Mouse (Mus musculus) CD4-positive, CD25-positive, alpha-beta regulatory T cell, adult 4 months (primary cell): ENCODE data around the gene Gnaz. TPM values are rescaled to one million over a fixed set of nuclear protein-coding genes. Genes with fewer than 3 reads are reported as not detected.

ENCODE experiments used
- ATAC-seq: one replicate; pipeline ENCODE4 v1.8.0; 2017
- polyA plus RNA-seq, 2 experiments: library from polyadenylated mRNA; unstranded; fragments of 100-300 nt; shearing (Covaris generic); gene quantifications; one replicate each; pipeline ENCODE4 v1.2.1; 2017

The Gnaz gene
- polyA plus RNA-seq, 2 experiments from 2014 or later = not detected

DNA sequence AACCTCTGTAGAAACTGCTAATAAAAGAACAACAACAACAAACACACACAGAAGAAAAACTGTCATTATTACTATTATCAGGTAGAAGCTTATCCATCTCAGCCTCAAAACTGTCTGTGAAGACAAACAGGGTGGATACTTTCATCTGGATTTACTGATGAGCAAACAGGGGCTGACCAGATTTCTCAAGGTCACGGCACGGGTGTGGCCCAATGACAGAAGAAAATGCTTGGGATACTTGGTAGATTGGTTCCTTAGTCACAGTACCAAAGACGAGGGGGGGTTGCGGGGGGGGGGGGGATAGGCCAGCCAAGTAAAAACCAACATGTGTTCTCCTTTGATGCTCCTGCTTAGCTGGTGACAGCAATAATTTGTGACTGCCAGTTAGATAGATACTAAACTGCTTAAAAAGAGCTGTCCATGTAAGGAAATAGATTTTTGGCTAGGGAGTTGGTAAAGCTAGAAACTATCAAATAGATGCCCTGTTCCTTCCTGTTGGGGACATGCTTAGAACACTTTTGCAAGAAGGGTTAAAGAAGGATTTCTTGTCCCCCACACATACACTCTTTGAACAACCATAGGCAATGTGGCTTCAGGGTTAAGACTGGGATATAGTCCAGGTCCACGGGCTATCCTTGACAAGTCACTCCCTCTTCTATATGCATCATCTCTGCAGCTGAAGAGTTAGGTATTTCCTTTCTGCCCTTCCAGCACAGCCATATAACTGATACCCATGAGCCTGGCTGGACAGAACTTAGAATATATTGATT, 64.6 kb downstream of the Gnaz start:
- ATAC-seq = no peak

DNA sequence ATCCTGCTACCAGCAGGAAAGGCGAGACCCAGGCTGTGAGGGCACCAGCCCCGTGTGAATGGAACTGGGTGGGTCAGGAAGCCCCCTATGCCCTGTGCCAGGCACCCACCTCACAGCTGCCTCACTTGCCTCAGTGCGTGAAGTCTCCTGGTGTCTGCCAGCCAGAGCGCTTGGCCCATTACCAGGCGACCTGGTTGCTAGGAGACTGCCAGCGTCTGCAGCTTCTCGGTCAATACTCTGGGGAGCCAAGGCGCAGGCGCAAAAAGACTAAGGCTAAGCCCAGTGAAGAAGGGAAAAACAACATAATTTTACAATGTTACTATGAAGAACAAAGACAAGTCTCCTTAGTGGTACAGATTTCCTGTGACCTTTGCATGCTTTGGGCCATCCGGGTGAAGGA, 65.4 kb downstream of the Gnaz start, which contains the start of gene Rsph14:
Gene Rsph14, minus strand, starts transcription at position 192 of the 400 bp plus-strand sequence.
- no peak for ATAC-seq

DNA sequence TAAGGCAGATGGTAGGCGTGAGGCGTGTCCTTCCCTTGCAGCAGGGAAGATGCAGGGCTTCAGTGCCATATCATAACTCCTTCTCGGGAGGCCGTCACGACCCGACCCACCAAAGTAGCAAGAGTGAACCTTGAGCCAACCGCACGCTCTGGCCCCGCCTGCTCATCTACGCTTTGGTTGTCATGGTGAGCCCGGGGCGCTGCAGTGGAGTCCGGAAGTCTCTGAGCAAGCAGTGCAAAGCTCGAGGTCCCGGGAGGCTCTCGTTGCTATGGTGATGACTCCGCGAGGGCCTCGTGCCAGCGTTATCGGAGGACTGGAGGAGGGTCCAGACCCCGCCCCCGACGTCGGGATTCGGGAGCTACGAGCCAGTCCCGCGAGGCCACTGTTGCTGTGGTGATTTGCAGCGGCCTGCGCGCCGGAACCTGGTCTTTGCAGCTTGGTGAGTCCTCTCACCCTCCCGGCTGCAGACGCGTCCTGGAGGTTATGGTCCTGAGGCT, 70.0 kb downstream of the Gnaz start, which contains the start of gene Rab36:
Gene Rab36, plus strand, starts transcription at position 176 of the 497 bp plus-strand sequence.
- ATAC-seq = peak; percentile 99

DNA sequence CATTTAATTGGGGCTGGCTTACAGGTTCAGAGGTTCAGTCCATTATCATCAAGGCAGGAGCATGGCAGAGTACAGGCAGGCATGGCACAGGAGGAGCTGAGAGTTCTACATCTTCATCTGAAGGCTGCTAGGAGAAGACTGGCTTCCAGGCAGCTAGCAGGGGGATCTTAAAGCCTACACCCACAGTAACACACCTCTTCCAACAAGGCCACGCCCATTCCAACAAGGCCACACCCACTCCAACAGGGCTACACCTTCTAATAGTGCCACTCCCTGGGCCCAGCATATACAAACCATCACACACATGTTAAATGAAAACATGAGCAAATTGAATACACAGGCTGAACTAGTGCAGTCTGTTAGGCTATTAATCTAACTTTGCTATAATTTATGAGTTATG, 75.1 kb downstream of the Gnaz start:
- ATAC-seq = peak; percentile 47

DNA sequence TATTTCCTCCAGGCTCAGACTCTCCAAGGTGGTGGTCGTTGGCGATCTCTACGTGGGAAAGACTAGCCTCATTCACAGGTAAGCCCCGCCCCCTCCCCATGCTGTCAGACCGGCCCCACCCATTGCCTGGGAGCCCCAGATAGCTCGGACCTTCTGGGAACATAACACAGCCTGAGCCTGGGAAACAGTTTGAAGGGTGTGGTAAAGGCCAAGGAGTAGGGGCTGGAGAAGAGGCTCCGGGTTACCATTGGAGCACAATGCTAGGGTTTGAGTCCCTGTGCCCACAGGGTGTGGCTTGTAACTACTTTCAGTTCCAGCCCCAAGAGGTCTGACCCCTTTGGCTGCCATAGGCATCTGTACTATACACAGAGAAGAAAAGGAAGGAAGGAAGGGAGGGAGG, 77.5 kb downstream of the Gnaz start:
- no peak for ATAC-seq

DNA sequence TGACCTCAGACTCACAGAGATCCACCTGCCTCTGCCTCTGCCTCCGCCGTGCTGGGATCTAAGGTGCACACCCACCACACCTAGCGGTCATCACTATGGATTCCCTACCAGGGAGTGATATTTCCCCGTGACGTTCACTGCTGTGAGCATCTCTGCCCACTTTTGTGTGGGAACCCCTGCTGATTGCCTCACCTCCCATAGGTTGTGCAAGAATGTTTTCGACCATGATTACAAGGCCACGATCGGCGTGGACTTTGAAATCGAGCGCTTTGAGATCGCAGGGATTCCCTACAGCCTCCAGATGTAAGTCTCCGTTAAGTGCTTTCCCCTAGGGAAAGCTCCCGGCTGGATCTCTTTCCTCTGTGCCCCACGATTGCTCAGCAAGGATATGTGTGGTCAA, 78.9 kb downstream of the Gnaz start:
- no peak for ATAC-seq

DNA sequence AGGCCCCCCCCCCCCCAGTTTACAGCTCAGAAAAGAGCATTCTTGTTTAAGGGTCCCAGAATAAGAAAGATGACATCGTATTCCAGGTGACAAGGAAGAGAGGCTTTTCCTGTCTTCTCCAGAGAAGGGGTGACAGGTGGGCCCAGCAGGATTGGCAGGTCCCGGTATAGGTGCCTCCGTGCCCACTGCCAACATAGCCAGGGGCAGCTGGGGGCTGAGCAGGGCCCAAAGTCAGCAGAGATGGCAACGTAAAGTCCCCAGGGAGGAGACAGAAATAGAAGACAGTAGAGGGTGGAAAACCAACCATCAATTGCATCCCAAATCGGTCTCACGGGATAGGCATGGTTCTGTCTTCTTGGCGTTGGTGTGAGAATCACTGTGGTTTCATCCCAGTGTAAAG, 81.7 kb downstream of the Gnaz start:
- ATAC-seq = no peak

DNA sequence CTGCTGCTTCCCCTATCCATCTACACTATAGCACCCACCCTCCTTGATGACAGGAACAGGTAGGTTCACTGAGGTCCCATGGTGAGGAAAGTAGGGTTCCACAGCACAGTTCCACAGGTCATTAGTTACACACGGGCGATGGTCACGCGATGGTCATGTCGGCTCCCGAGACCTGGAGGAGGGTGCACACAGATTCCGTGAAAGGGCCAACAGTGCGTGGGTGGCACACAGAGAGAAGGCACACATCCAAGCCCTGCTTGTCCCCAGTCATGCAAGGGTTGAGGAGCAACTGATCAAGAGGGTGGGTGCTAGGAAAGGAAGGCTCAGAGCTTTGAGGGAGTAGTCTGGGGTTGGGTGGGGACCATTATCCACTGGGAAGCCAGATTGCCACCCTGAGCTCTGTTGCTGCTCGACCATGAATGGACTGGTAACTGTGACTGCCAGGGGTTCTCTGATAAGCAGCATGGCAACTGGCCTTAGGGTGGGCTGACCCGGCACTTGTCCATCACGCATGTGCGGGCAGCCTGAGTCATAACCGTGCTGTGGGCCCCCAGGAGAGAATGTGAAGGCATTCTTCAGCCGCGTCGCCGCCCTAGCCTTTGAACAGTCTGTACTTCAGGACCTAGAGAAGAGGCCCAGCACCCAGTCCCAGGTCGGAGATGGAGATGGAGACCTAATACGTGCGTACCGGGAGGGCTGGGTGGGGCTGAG, 84.5 kb downstream of the Gnaz start:
- no peak for ATAC-seq

DNA sequence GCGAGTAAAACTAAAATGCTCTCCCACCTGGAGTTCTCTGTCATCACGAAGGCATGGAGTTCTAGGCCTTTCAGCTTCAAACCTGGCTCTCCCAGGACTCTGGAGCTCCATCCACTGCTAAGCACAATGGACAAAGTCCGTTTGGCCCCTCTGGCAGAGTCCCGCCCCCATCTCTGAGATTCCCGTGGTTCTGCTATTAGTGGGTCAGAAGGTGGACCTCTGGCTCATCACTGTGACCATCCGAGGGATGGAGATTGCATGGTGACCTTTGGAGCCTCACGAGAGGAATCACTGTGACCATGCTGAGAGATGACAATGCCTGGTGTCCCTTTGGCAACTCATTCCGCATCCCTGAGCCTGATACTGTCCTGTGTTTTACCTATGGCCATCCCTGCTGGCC, 85.9 kb downstream of the Gnaz start:
- ATAC-seq = no peak

DNA sequence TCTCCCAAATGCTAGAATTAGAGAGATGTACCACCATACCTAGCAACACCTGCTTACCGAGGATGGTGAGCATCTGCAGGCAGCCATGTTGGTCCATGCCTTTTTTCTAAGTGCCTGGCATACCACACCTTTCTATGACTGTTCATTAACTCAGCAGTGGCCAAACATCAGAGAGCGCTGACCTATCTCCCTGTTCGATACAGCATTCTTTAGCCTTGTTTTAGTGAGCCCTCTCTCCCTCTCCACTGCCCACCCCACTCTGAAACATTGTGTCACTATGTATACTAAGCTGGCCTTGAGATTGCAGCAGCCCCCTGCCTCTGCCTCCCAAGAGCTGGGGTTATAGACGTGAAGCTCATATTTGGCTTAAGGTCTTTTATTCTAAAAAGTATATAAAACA, 86.7 kb downstream of the Gnaz start:
- ATAC-seq = no peak

DNA sequence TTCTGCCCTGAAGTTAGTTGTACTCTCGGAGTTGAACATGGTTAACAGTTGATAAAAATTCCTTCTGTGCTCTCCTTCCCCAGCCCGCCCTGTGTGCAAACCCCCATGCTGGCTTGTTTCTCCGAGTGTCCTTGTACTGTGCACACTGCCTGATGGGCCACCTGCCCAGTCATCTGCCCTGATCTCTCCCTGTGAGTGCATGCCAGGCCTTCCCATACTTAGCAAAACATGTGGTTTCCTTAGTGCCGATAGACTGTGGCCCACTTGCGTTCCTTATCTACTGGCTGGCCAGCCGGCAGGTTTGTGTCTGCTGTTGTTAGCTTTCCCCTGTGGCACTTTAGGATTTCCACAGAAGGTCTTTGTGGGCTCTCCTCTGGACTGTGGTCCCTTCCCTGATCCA, 87.1 kb downstream of the Gnaz start:
- no peak for ATAC-seq

DNA sequence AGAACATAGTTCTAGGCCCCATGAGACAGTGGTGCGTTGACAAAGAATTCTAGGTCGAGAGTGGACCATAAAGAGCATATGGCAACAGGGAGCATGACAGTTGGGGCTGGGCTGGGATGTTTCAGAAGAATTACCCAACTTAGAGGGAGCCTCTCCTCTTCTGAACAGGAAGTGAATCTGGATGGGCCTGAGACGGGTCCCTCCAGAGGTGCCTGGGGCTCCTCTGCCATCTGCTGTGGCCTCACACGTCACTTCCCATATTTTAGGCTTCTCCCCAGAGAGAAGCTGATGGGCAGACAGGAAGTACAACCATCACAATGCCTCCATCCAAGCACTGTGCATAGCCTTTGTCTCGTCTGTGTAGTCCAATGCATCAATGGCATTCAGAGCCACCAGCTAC, 88.7 kb downstream of the Gnaz start:
- no peak for ATAC-seq

DNA sequence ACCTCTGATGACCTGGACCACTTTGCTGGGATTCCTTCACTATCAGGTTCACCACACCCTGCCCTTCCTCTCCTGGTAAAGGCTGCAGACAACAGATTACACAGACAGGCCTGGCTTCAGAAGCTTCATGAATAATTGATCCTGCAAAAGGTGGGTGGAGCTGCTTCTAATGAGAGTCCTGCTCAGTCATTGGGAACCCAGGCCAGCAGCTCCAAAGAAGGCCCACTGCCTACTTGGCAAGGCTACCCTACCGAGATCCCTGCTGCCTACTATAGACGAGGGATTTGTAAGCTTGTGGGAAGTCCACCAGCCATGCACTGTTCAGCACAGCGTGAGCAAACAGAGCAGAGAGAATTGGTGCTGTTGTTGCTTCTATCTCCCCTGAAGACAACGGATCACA, 89.3 kb downstream of the Gnaz start:
- ATAC-seq = no peak

DNA sequence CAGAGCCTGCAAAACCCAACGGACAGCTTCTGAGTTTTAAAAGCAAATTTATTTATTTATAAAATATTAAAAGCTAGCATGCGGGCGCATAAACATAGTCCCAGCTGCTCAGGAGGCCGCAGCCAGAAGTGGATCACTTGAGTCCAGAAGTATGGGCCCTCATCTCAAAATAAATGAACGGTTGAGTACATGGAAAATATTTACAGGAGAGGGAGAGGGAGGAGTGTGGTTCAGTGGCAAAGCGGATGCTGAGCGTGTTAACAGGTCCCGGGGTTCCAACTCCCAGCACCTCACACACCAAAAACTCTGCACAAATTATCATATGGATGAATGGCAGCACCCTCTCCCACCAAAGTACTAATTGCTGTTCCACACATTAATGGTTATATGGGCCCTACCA, 91.4 kb downstream of the Gnaz start:
- no peak for ATAC-seq

DNA sequence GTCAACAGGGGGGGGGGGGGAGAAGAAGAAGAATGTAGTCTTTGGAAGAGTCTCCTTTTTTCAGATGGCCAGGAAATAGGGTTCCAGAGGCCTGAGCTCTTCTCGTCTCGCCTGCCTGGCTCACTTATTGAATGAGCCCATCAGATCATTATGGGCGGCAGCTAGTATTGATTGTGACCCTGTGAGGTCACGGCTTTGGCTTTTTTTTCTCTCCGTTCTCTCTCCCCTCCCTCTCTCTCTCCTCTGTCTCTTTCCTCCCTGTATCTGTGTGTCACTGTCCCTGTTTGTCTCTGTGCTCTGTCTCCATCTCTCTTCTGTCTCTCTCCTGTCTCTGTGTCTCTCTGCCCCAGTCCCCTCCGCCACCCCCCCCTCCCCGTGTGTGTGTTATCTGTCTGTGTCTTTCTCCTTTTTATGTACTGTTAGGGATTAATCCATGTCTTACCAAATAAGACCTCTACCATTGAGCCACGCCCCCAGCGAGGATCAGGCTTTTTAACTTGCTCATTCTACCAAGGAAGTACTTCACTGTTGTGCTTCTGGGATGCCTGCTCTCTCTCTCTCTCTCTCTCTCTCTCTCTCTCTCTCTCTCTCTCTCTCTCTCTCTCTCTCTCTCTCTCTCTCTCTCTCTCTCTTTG, 91.9 kb downstream of the Gnaz start:
- peak; percentile 28 for ATAC-seq

DNA sequence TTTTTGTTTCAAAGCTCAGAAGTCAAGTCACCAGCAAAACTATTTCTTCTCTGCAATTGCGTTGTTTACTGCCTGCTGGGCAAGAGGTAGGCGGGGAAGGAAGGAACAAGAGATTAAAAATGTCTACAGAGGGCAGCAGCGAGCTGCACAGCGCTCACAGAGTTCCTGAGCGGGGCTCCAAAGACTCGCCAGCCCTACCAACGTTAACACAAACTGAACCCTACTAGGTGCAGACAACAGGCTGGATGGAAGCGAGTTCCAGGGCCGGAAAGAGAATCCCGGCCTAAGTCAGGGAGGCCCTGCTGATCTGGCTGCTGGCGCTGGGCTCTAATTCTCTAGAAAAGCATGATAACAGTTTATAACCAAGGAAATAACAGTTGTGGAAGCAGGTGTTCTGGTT, 92.4 kb downstream of the Gnaz start:
- peak; percentile 78 for ATAC-seq

DNA sequence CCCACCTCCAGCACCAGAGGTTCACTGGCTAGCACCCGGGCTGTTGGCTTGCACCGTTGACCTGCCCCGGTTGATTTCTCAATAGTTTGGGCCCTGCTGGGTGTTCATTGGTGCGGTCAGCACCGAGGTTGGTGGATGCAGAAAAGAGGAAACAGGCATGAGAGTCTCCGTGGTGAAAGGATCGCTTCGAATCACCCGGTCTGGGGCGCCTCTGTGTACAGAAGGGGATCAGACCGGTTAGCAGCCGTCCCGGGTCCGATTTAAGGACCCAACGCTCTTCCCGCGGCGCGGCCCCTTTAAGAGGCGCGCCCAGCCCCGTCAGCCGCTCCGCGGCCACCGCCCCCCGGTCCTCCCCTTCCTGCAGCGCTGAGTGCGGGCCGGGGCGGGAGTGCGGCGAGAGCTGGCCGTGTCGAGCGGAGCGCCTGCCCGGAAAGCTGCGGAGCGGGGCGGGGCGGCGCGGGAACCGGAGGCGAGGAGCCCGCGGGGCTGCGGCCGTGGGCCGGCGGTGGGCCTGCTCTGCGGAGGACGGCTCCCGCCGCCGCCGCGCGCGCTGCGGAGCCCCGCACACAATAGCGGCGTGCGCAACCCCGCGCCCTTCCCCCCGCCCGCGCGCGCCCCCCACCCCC, 93.4 kb downstream of the Gnaz start, which contains the start of gene Bcr:
Gene Bcr, plus strand, starts transcription at position 376 of the 626 bp plus-strand sequence.
- ATAC-seq = peak; percentile 79

DNA sequence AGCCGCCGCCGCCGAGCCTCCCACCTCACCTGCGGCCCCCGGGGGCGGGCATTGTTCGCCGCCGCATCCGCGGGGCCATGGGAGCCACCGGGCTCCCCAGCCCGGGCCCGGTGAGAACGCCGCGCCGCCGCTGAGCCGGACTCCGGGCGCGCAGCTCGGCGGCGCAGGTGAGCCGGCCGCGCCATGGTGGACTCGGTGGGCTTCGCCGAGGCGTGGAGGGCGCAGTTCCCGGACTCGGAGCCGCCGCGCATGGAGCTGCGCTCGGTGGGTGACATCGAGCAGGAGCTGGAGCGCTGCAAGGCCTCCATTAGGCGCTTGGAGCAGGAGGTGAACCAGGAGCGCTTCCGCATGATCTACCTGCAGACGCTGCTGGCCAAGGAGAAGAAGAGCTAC, 93.9 kb downstream of the Gnaz start:
- ATAC-seq = peak; percentile 27

DNA sequence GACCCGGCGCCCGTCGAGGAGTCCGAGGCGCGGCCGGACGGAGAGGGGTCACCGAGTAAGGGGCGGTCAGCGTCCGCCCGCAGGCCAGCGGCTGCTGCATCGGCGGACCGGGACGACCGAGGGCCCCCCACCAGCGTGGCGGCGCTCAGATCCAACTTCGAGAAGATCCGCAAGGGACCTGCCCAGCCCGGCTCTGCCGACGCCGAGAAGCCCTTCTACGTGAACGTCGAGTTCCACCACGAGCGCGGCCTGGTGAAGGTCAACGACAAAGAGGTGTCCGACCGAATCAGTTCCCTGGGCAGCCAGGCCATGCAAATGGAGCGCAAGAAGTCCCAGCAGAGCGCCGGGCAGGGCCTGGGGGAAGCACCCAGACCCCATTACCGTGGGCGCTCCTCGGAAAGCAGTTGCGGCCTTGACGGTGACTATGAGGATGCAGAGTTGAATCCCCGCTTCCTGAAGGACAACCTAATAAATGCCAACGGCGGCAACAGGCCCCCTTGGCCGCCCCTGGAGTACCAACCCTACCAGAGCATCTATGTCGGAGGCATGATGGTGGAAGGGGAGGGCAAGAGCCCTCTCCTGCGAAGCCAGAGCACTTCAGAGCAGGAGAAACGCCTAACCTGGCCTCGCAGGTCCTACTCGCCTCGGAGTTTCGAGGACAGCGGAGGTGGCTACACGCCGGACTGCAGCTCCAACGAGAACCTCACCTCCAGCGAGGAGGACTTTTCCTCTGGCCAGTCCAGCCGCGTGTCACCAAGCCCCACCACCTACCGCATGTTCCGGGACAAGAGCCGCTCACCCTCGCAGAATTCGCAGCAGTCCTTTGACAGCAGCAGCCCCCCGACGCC, 94.6 kb downstream of the Gnaz start:
- no peak for ATAC-seq

DNA sequence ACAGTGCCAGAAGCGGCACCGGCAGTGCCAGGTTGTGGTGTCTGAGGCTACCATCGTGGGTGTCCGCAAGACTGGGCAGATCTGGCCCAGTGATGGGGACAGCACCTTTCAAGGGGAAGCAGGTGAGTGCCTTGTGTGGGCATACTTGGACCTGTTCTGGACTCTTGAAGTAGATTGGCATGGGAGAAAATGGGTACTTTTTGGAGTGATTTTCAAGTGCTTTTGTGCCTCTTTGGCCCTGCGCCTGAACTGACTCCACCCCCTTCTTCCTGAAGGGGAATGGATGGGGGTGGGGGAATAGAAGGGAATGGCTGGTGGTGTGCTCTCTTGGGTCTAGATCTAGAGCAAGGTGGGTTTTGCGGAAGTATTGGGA, 95.2 kb downstream of the Gnaz start:
- no peak for ATAC-seq

DNA sequence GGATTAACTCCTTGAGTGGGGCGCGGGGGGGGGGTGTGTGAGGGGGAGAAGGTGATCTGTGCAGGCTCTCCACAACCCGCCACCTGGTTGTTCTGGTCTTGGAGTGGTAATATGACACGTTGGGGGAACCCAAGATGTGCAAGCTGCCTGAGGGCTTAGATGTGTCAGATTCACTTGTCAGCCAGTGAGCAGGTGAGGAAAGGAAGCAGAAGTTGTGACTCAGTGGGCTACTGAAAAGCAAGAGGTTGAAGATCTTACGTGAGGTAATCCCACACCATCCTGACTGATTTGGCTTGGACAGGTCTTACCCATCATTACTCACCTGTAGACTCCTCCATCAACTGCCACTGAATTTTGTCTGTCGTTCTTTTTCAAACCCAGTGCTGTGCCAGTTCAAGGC, 95.6 kb downstream of the Gnaz start:
- no peak for ATAC-seq
